Mouse (Mus musculus) erythroblast, embryonic 14.5 days (primary cell): ENCODE results near the gene Rbm6.

Experiments used
- GATA1 ChIP-seq: IDR thresholded peaks from 2 replicates; pipeline ENCODE4 v1.6.1; 2012; ENCODE audit warnings: low read length, inconsistent platforms, mixed read lengths
- TAL1 ChIP-seq: IDR thresholded peaks from 3 replicates; pipeline ENCODE4 v1.6.1; 2012; ENCODE audit warnings: low read length, inconsistent platforms, mixed read lengths

- no peak for TF ChIP-seq TAL1
- no peak for TF ChIP-seq GATA1
These were observed 122.7 kb downstream of the Rbm6 start for GRCm38 (mm10) chr9:107750378-107750777.
